Mouse (Mus musculus) G1E (cell line): ENCODE results near the gene Nectin2.
"Not testable (repeated sequence)": the region's sequence is repeated elsewhere in the genome, so short reads cannot be mapped to it uniquely, and the experiment has no call there.

Experiments used
- CTCF ChIP-seq: IDR thresholded peaks from 2 replicates; pipeline ENCODE4 v1.5.1; 2012; ENCODE audit warnings: low read depth, low read length, inconsistent platforms, mixed read lengths
- GATA1 ChIP-seq: IDR thresholded peaks from 2 replicates; pipeline ENCODE4 v1.6.1; 2012; ENCODE audit warnings: borderline replicate concordance, low read length, inconsistent platforms, mixed read lengths
- POLR2AphosphoS5 ChIP-seq: IDR thresholded peaks from 2 replicates; pipeline ENCODE4 v1.6.1; 2012; ENCODE audit warnings: low read depth, low read length, inconsistent platforms; ENCODE audit not compliant: insufficient replicate concordance
- TAL1 ChIP-seq: conservative IDR thresholded peaks from 2 replicates; pipeline ENCODE4 v1.6.1; 2012; ENCODE audit warnings: low read depth, low read length, inconsistent platforms, mixed read lengths

GRCm38 (mm10) chr7:19686927-19687583 is 63.2 kb downstream of the Nectin2 start:
- TF ChIP-seq CTCF, TAL1, GATA1, POLR2AphosphoS5: not testable (repeated sequence)
